Mouse (Mus musculus): ENCODE measurements around the gene Spata2.

DNA sequence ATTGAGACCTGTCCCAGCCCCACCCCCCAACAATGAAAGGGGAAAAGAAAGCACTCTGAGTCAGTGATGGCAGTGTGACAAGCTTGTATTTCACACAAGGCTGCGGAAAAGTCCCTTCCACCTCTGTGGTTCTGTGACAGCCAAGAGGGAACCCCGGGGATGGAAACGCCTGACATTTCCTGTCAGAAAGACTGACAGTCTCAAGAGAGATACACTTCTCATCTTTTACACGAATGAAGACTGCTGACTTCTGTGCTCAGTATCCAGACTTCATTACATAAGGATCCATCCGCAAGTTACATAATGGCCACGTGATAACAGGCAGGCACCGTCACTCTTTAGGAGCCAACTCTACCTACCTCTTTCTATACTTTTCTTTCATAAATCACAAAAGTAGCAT lies 3.8 kb upstream of the Spata2 start:
- TF ChIP-seq CTCF (IDR thresholded peaks at IDR 0.05; ENCODE audit: low read depth): no peak
- TF ChIP-seq EP300 (IDR thresholded peaks at IDR 0.05; ENCODE audit: low read depth): no peak
